Mouse (Mus musculus): ENCODE results near the gene Cabp4.

GRCm38 (mm10) chr19:4086156-4086555, 57.7 kb downstream of the Cabp4 start:
- TF ChIP-seq POLR2A (IDR thresholded peaks at IDR 0.05; ENCODE audit: control insufficient read depth, extremely low read depth, insufficient read depth, low read length, poor library complexity) (no peak), CTCF (IDR thresholded peaks at IDR 0.05; ENCODE audit: borderline replicate concordance, control insufficient read depth, extremely low read depth, insufficient read depth, low read length, poor library complexity) (no peak)
